Mouse (Mus musculus) neural tube, embryonic 13.5 days (tissue): ENCODE data around the gene Gstp3. TPM values are rescaled to one million over a fixed set of nuclear protein-coding genes. Genes with fewer than 3 reads are reported as not detected.
"Not testable (repeated sequence)": the region's sequence is repeated elsewhere in the genome, so short reads cannot be mapped to it uniquely, and the experiment has no call there.

ENCODE experiments used
- ATAC-seq: fragments of 200-750 bp; cut with Nextera tagmentation; 2 replicates; pipeline ENCODE4 v1.8.0; 2017; ENCODE audit warnings: low read depth, mild to moderate bottlenecking, moderate TSS enrichment, moderate library complexity
- H3K27ac ChIP-seq: fragments of 300-500 bp; sonication (generic); replicated peaks from 2 replicates; pipeline ENCODE4 v1.5.1; 2015; ENCODE audit warnings: moderate library complexity, mild to moderate bottlenecking, inconsistent platforms
- H3K27me3 ChIP-seq: fragments of 300-500 bp; sonication (generic); 2 replicates; pipeline ENCODE4 v1.6.1; 2015; ENCODE audit warnings: mild to moderate bottlenecking, inconsistent platforms
- H3K36me3 ChIP-seq: fragments of 300-500 bp; sonication (generic); 2 replicates; pipeline ENCODE4 v1.6.1; 2015; ENCODE audit warnings: mild to moderate bottlenecking, inconsistent platforms
- H3K4me1 ChIP-seq: fragments of 300-500 bp; sonication (generic); replicated peaks from 2 replicates; pipeline ENCODE4 v1.6.1; 2015; ENCODE audit warnings: inconsistent platforms
- H3K4me2 ChIP-seq: fragments of 300-500 bp; sonication (generic); 2 replicates; pipeline ENCODE4 v1.6.1; 2015; ENCODE audit warnings: inconsistent platforms, mild to moderate bottlenecking, moderate library complexity
- H3K4me3 ChIP-seq: fragments of 300-500 bp; sonication (generic); 2 replicates; pipeline ENCODE4 v1.5.1; 2015; ENCODE audit warnings: mild to moderate bottlenecking, inconsistent platforms
- H3K9ac ChIP-seq: fragments of 300-500 bp; sonication (generic); 2 replicates; pipeline ENCODE4 v1.6.1; 2015; ENCODE audit warnings: moderate library complexity, mild to moderate bottlenecking, inconsistent platforms
- H3K9me3 ChIP-seq: fragments of 300-500 bp; sonication (generic); 2 replicates; pipeline ENCODE4 v1.6.1; 2016; ENCODE audit warnings: inconsistent platforms
- WGBS: fragments of 180-500 bp; shearing (Covaris S2); methylation state at CpG from one replicate; pipeline ENCODE4 v1.1.7; 2015; 5-methylcytosine and 5-hydroxymethylcytosine counted together
- polyA plus RNA-seq: library from polyadenylated mRNA; unstranded; fragments of >200 nt; fragmentation: Nextera tagmentation; extraction: Ambion mirVana; gene quantifications from 2 replicates; pipeline ENCODE4 v1.2.1, GENCODE M21; 2015

The Gstp3 gene
- polyA plus RNA-seq, 1 experiment from 2014 or later: not detected

- H3K27ac ChIP-seq: no peak overlapping the region
- no peaks in the 10 kb centered on the region for H3K9me3 ChIP-seq
- H3K27me3 ChIP-seq: no peaks in the 10 kb centered on the region
- ATAC-seq: no peak
- no peak overlapping the region for H3K9ac ChIP-seq
- no peak overlapping the region for H3K4me2 ChIP-seq
- WGBS: 94% methylated on average over 7 of the region's 7 CpGs
- no peaks in the 10 kb centered on the region for H3K4me1 ChIP-seq
- H3K36me3 ChIP-seq: no peaks in the 10 kb centered on the region
- no peak overlapping the region for H3K4me3 ChIP-seq
Measured at GRCm38 (mm10) chr19:4057962-4058361, 1.4 kb downstream of the Gstp3 start.

GRCm38 (mm10) chr19:4057389-4057788 lies 2.0 kb downstream of the Gstp3 start:
- no peak overlapping the region for H3K9ac ChIP-seq
- WGBS: 85% methylated on average over 13 of the region's 13 CpGs
- ATAC-seq: no peak
- H3K4me3 ChIP-seq: no peak overlapping the region
- H3K4me2 ChIP-seq: no peak overlapping the region
- no peaks in the 10 kb centered on the region for H3K9me3 ChIP-seq
- no peak overlapping the region for H3K27ac ChIP-seq
- no peaks in the 10 kb centered on the region for H3K36me3 ChIP-seq
- no peaks in the 10 kb centered on the region for H3K27me3 ChIP-seq
- no peaks in the 10 kb centered on the region for H3K4me1 ChIP-seq

GRCm38 (mm10) chr19:4056727-4057126 lies 2.6 kb downstream of the Gstp3 start:
- 30% methylated on average over 4 of the region's 4 CpGs for WGBS
- Histone ChIP-seq H3K4me1 (no peaks in the 10 kb centered on the region), H3K9me3 (no peaks in the 10 kb centered on the region), H3K27ac (no peak overlapping the region), H3K9ac (no peak overlapping the region), H3K4me3 (no peak overlapping the region), H3K4me2 (no peak overlapping the region), H3K36me3 (no peaks in the 10 kb centered on the region), H3K27me3 (no peaks in the 10 kb centered on the region)
- ATAC-seq: no peak

GRCm38 (mm10) chr19:4055947-4056693 lies 3.2 kb downstream of the Gstp3 start:
- H3K4me1 ChIP-seq: no peaks in the 10 kb centered on the region
- no peak for ATAC-seq
- WGBS: 66% methylated on average over 15 of the region's 15 CpGs
- no peak overlapping the region for H3K4me3 ChIP-seq
- H3K27me3 ChIP-seq: no peaks in the 10 kb centered on the region
- H3K4me2 ChIP-seq: no peak overlapping the region
- H3K36me3 ChIP-seq: no peaks in the 10 kb centered on the region
- H3K9ac ChIP-seq: no peak overlapping the region
- no peaks in the 10 kb centered on the region for H3K9me3 ChIP-seq
- H3K27ac ChIP-seq: no peak overlapping the region

GRCm38 (mm10) chr19:4055216-4055946 lies 4.0 kb downstream of the Gstp3 start:
- Histone ChIP-seq H3K4me1 (no peaks in the 10 kb centered on the region), H3K4me3 (no peak overlapping the region), H3K4me2 (no peak overlapping the region), H3K9ac (no peak overlapping the region), H3K9me3 (no peaks in the 10 kb centered on the region), H3K27ac (no peak overlapping the region), H3K36me3 (no peaks in the 10 kb centered on the region), H3K27me3 (no peaks in the 10 kb centered on the region)
- WGBS: 77% methylated on average over 8 of the region's 8 CpGs
- ATAC-seq: no peak

- ATAC-seq: no peak
- Histone ChIP-seq H3K9me3 (no peaks in the 10 kb centered on the region), H3K4me2 (no peak overlapping the region), H3K4me3 (no peak overlapping the region), H3K9ac (no peak overlapping the region), H3K27me3 (no peaks in the 10 kb centered on the region), H3K36me3 (no peaks in the 10 kb centered on the region), H3K27ac (no peak overlapping the region), H3K4me1 (no peaks in the 10 kb centered on the region)
- WGBS: 90% methylated on average over 5 of the region's 5 CpGs
Measured at GRCm38 (mm10) chr19:4054613-4055012, 4.8 kb downstream of the Gstp3 start.

GRCm38 (mm10) chr19:4052516-4053030 lies 6.8 kb downstream of the Gstp3 start:
- Histone ChIP-seq H3K36me3 (no peaks in the 10 kb centered on the region), H3K4me1 (no peaks in the 10 kb centered on the region), H3K9ac (no peak overlapping the region), H3K4me2 (no peak overlapping the region), H3K9me3 (no peaks in the 10 kb centered on the region), H3K27me3 (no peaks in the 10 kb centered on the region), H3K4me3 (no peak overlapping the region), H3K27ac (no peak overlapping the region)
- 72% methylated on average over 5 of the region's 5 CpGs for WGBS
- ATAC-seq: no peak

- no peak for ATAC-seq
- no peaks in the 10 kb centered on the region for H3K27me3 ChIP-seq
- no peak overlapping the region for H3K4me2 ChIP-seq
- H3K4me1 ChIP-seq: no peaks in the 10 kb centered on the region
- no peak overlapping the region for H3K4me3 ChIP-seq
- no peak overlapping the region for H3K9ac ChIP-seq
- WGBS: 52% methylated on average over 10 of the region's 10 CpGs
- no peaks in the 10 kb centered on the region for H3K9me3 ChIP-seq
- no peaks in the 10 kb centered on the region for H3K36me3 ChIP-seq
- no peak overlapping the region for H3K27ac ChIP-seq
Measured at GRCm38 (mm10) chr19:4051741-4052515, 7.4 kb downstream of the Gstp3 start.

GRCm38 (mm10) chr19:4051016-4051415 lies 8.4 kb downstream of the Gstp3 start:
- 92% methylated on average over 5 of the region's 5 CpGs for WGBS
- H3K9ac ChIP-seq: no peak overlapping the region
- no peak overlapping the region for H3K4me3 ChIP-seq
- no peaks in the 10 kb centered on the region for H3K9me3 ChIP-seq
- H3K36me3 ChIP-seq: no peaks in the 10 kb centered on the region
- no peaks in the 10 kb centered on the region for H3K27me3 ChIP-seq
- peaks cover 4% of the 10 kb centered on the region; the same call in 1 of the 2 replicates for H3K4me1 ChIP-seq
- ATAC-seq: no peak
- no peak overlapping the region for H3K27ac ChIP-seq
- H3K4me2 ChIP-seq: no peak overlapping the region

- H3K4me3 ChIP-seq, H3K27ac ChIP-seq, H3K27me3 ChIP-seq, ATAC-seq, H3K4me1 ChIP-seq, H3K4me2 ChIP-seq, H3K36me3 ChIP-seq, H3K9ac ChIP-seq, H3K9me3 ChIP-seq: not testable (repeated sequence)
- WGBS: 85% methylated on average over 5 of the region's 5 CpGs
Measured at GRCm38 (mm10) chr19:4049069-4049468, 10.3 kb downstream of the Gstp3 start.

GRCm38 (mm10) chr19:4047859-4048258 lies 11.5 kb downstream of the Gstp3 start:
- Histone ChIP-seq H3K27me3 (no peaks in the 10 kb centered on the region), H3K27ac (no peak overlapping the region), H3K4me1 (peaks cover 6% of the 10 kb centered on the region; the same call in 1 of the 2 replicates), H3K4me2 (no peak overlapping the region), H3K36me3 (no peaks in the 10 kb centered on the region), H3K9me3 (no peaks in the 10 kb centered on the region), H3K4me3 (no peak overlapping the region), H3K9ac (no peak overlapping the region)
- no peak for ATAC-seq
- WGBS: 18% methylated on average over 4 of the region's 4 CpGs

- H3K36me3 ChIP-seq: no peaks in the 10 kb centered on the region
- WGBS: 88% methylated on average over 8 of the region's 8 CpGs
- no peak overlapping the region for H3K4me2 ChIP-seq
- H3K9me3 ChIP-seq: no peaks in the 10 kb centered on the region
- H3K4me1 ChIP-seq: peaks cover 6% of the 10 kb centered on the region; the same call in 1 of the 2 replicates
- no peak overlapping the region for H3K4me3 ChIP-seq
- H3K27me3 ChIP-seq: no peaks in the 10 kb centered on the region
- no peak for ATAC-seq
- H3K27ac ChIP-seq: no peak overlapping the region
- no peak overlapping the region for H3K9ac ChIP-seq
Measured at GRCm38 (mm10) chr19:4046866-4047254, 12.5 kb downstream of the Gstp3 start.
